ENCODE assay signal across 17 mouse cellular contexts in the genomic region with DNA sequence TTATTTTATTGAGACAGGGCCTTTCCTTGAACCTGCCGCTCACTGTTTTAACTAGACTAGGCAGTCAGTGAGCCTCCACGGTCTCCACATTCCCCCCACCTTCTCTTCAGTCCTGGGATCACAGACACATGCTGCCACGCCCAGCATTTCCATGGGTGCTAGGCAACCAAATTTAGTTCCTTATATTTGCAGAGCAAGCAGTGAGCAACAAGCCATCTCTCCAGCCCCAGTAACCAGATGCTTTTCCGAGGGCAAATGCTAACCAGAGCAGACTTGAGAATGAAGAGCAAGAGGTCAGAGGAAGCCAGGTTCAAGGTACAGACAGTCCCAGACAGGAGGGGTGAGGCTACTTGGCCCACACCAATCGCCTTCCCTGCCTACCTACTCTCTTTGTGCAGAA. TPM values are rescaled to one million over a fixed set of nuclear protein-coding genes. Genes with fewer than 3 reads are reported as not detected.
DNase-seq lines count a peak whose midpoint lies in the region; ATAC-seq lines count a peak whose summit lies in the region.
"Had no signal": no experiment of that assay in that cellular context is flagged by ENCODE, and none has a peak within 500 bp of the region (broad histone marks: within the 10 kb centered on the region; RNA-seq: fewer than 3 reads in every experiment).

No protein-coding gene starts in this region.

- H3K27ac ChIP-seq in embryonic facial prominence, embryonic 14.5 days (replicated peaks; ENCODE audit: low read depth, low read length): no peak overlapping the region
- H3K27ac ChIP-seq in embryonic facial prominence, embryonic 10.5 days (replicated peaks): no peak overlapping the region
- H3K27ac ChIP-seq in kidney, embryonic 14.5 days (ENCODE audit: low read depth, low read length): no peak overlapping the region
- no peak overlapping the region for H3K27ac ChIP-seq in hindbrain, embryonic 13.5 days
- H3K27ac ChIP-seq: limb, embryonic 12.5 days; liver, embryonic 14.5 days; stomach, embryonic 15.5 days had no signal

- DNase-seq in embryonic facial prominence, embryonic 14.5 days (ENCODE audit: low spot score): peak; percentile 20
- no peak for DNase-seq in embryonic facial prominence, embryonic 10.5 days (ENCODE audit: low spot score)
- DNase-seq in kidney, adult 18-20 months: peak; percentile 15
- DNase-seq in kidney, postnatal 36 days: peak; percentile 43 to 61
- DNase-seq in spleen, postnatal 4 days (ENCODE audit: low spot score in 2 of 2): no peak
- DNase-seq: adrenal gland, postnatal 36 days; cerebellum, adult 9-11 months; thymus, adult 2 months had no signal

- H3K36me3 ChIP-seq in embryonic facial prominence, embryonic 14.5 days (ENCODE audit: control insufficient read depth, insufficient read depth, low read length): no peaks in the 10 kb centered on the region
- no peaks in the 10 kb centered on the region for H3K36me3 ChIP-seq in embryonic facial prominence, embryonic 10.5 days (replicated peaks)
- no peaks in the 10 kb centered on the region for H3K36me3 ChIP-seq in kidney, embryonic 14.5 days (ENCODE audit: control insufficient read depth, insufficient read depth, low read length)
- H3K36me3 ChIP-seq in hindbrain, embryonic 13.5 days: no peaks in the 10 kb centered on the region
- H3K36me3 ChIP-seq: limb, embryonic 12.5 days; stomach, embryonic 15.5 days had no signal

- no peak overlapping the region for H3K9ac ChIP-seq in embryonic facial prominence, embryonic 14.5 days (ENCODE audit: low read depth, low read length)
- H3K9ac ChIP-seq in kidney, embryonic 14.5 days (ENCODE audit: low read depth, low read length): no peak overlapping the region
- no peak overlapping the region for H3K9ac ChIP-seq in hindbrain, embryonic 13.5 days
- H3K9ac ChIP-seq: limb, embryonic 12.5 days; liver, embryonic 14.5 days; stomach, embryonic 15.5 days had no signal

- no peak overlapping the region for H3K4me2 ChIP-seq in embryonic facial prominence, embryonic 14.5 days (ENCODE audit: low read depth, low read length)
- no peak overlapping the region for H3K4me2 ChIP-seq in kidney, embryonic 14.5 days (replicated peaks; ENCODE audit: low read depth, low read length)
- H3K4me2 ChIP-seq in hindbrain, embryonic 13.5 days: no peak overlapping the region
- H3K4me2 ChIP-seq: limb, embryonic 12.5 days; midbrain, embryonic 11.5 days; stomach, embryonic 15.5 days had no signal

- 0 out of 2 replicates have a peak, but pooled peaks cover 3% of the 10 kb centered on the region for H3K9me3 ChIP-seq in embryonic facial prominence, embryonic 14.5 days (ENCODE audit: control insufficient read depth, low read length)
- no peaks in the 10 kb centered on the region for H3K9me3 ChIP-seq in embryonic facial prominence, embryonic 10.5 days
- no peaks in the 10 kb centered on the region for H3K9me3 ChIP-seq in kidney, embryonic 14.5 days (ENCODE audit: control insufficient read depth, low read length)
- H3K9me3 ChIP-seq in hindbrain, embryonic 13.5 days: no peaks in the 10 kb centered on the region
- H3K9me3 ChIP-seq: limb, embryonic 12.5 days; stomach, embryonic 15.5 days had no signal

- 67% methylated on average over 5 of the region's 5 CpGs for WGBS in embryonic facial prominence, embryonic 14.5 days
- 80% methylated on average over 5 of the region's 5 CpGs for WGBS in embryonic facial prominence, embryonic 10.5 days
- WGBS in kidney, embryonic 14.5 days: 64% methylated on average over 5 of the region's 5 CpGs
- WGBS in hindbrain, embryonic 13.5 days: 71% methylated on average over 5 of the region's 5 CpGs

- no peak overlapping the region for H3K4me3 ChIP-seq in embryonic facial prominence, embryonic 14.5 days (ENCODE audit: low read depth, low read length)
- no peak overlapping the region for H3K4me3 ChIP-seq in embryonic facial prominence, embryonic 10.5 days
- no peak overlapping the region for H3K4me3 ChIP-seq in kidney, embryonic 14.5 days (ENCODE audit: low read length)
- H3K4me3 ChIP-seq in hindbrain, embryonic 13.5 days: no peak overlapping the region
- H3K4me3 ChIP-seq: limb, embryonic 12.5 days; stomach, embryonic 15.5 days had no signal

- no peaks in the 10 kb centered on the region for H3K27me3 ChIP-seq in embryonic facial prominence, embryonic 14.5 days (replicated peaks; ENCODE audit: control insufficient read depth, insufficient read depth, low read length)
- H3K27me3 ChIP-seq in embryonic facial prominence, embryonic 10.5 days (replicated peaks; ENCODE audit: low read depth, poor library complexity, severe bottlenecking): no peaks in the 10 kb centered on the region
- no peaks in the 10 kb centered on the region for H3K27me3 ChIP-seq in kidney, embryonic 14.5 days (ENCODE audit: control insufficient read depth, insufficient read depth, low read length)
- no peaks in the 10 kb centered on the region for H3K27me3 ChIP-seq in hindbrain, embryonic 13.5 days
- H3K27me3 ChIP-seq: limb, embryonic 12.5 days; stomach, embryonic 15.5 days had no signal

- ATAC-seq in embryonic facial prominence, embryonic 14.5 days (ENCODE audit: low read depth): no peak
- no peak for ATAC-seq in kidney, embryonic 14.5 days (ENCODE audit: low FRiP score, low TSS enrichment)
- ATAC-seq in granulocyte monocyte progenitor cell, adult 5-6 weeks (replicated peaks; ENCODE audit: poor library complexity, severe bottlenecking): peak; percentile 59
- no peak for ATAC-seq in hindbrain, embryonic 13.5 days (ENCODE audit: low FRiP score)
- ATAC-seq: activated CD4-positive, CD25-positive, alpha-beta regulatory T cell, adult 4 months; inflammation-experienced regulatory T-cells, adult 6 months had no signal

- H3K4me1 ChIP-seq in embryonic facial prominence, embryonic 14.5 days (ENCODE audit: control insufficient read depth, insufficient read depth, low read length): no peaks in the 10 kb centered on the region
- H3K4me1 ChIP-seq in embryonic facial prominence, embryonic 10.5 days: peaks cover 22% of the 10 kb centered on the region
- H3K4me1 ChIP-seq in kidney, embryonic 14.5 days (ENCODE audit: control insufficient read depth, insufficient read depth, low read length): no peaks in the 10 kb centered on the region
- peaks cover 10% of the 10 kb centered on the region; the same call in 1 of the 2 replicates for H3K4me1 ChIP-seq in hindbrain, embryonic 13.5 days (replicated peaks)
- H3K4me1 ChIP-seq: limb, embryonic 12.5 days had no signal

RNA-seq across cellular contexts. Expression of gene Sephs1, which starts 24.2 kb away (rescaled TPM):
- polyA plus RNA-seq in embryonic facial prominence, embryonic 14.5 days (2014; fragmentation: Nextera tagmentation; extraction: Ambion mirVana): 76.1 and 86.6 TPM in 2 replicates
- polyA plus RNA-seq in embryonic facial prominence, embryonic 10.5 days (2016; fragmentation: Nextera tagmentation; extraction: Ambion mirVana): 124 and 130 TPM in 2 replicates
- 47.3 and 122 TPM in 2 replicates for polyA plus RNA-seq in kidney, embryonic 14.5 days (2014; fragmentation: Nextera tagmentation; extraction: Ambion mirVana)
- total RNA-seq in granulocyte monocyte progenitor cell, adult 5-6 weeks (2014; fragmentation: Nextera tagmentation): 37.5 and 40.6 TPM in 2 replicates
- 40.8 and 51.7 TPM in 2 replicates for total RNA-seq in granulocyte monocyte progenitor cell, adult 5-6 weeks (2017)
- polyA plus RNA-seq in hindbrain, embryonic 13.5 days (2015; fragmentation: Nextera tagmentation; extraction: Ambion mirVana): 62.4 and 64.9 TPM in 2 replicates

Comparison
In these comparisons a context has a peak if more than half of its experiments do, and no peak if none do; other contexts are left out.
1. DNase-seq: peak in embryonic facial prominence, embryonic 14.5 days (single experiment), kidney, adult 18-20 months (single experiment) and kidney, postnatal 36 days (2 of 2); none in embryonic facial prominence, embryonic 10.5 days (single experiment) and spleen, postnatal 4 days (0 of 2).